Mouse (Mus musculus) liver, adult 2 months (tissue): ENCODE data around the gene Zfp287.

ENCODE experiments used
- CTCF ChIP-seq: fragments of 200-500 bp; IDR thresholded peaks from 2 replicates; pipeline ENCODE4 v1.5.1; 2011; ENCODE audit warnings: low read depth, low read length, control low read depth
- POLR2A ChIP-seq: fragments of 200-500 bp; IDR thresholded peaks from 2 replicates; pipeline ENCODE4 v1.6.1; 2011; ENCODE audit warnings: low read length, control low read depth; ENCODE audit not compliant: insufficient read depth; ENCODE audit errors: extremely low read depth

DNA sequence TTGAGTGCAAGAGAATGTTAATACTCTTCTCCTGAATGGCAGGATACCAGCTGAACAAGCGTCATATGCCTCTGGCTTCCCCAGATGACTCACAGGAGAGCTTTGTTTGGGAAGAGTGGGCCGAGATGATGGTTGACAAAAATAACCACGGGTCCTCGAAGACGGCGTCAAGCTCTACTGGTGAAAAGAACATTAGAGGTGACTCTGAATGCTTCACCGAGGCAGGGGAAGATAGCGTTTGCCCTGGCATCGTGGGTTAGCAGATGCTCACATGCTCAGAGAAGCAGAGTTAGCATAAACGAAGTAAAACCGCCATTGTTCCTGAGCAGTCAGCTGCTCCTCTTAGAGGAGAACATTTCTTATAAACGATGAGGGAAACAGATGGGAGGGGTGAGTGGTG is 62.2 kb downstream of the Zfp287 start:
- no peak for TF ChIP-seq CTCF
- no peak for TF ChIP-seq POLR2A
